Mouse (Mus musculus) testis, postnatal 10 days (tissue): ENCODE measurements around the gene Fkbp15.

ENCODE experiments used
- DNase-seq: peaks from one replicate; pipeline ENCODE4 v3.0.0; 2021; ENCODE audit warnings: low spot score

Fkbp15 gene

GRCm38 (mm10) chr4:62372410-62372809 is 12.1 kb upstream of the Fkbp15 start:
- DNase-seq: no peak

- DNase-seq: no peak
These were observed 8.7 kb upstream of the Fkbp15 start for GRCm38 (mm10) chr4:62369091-62369490.

DNA sequence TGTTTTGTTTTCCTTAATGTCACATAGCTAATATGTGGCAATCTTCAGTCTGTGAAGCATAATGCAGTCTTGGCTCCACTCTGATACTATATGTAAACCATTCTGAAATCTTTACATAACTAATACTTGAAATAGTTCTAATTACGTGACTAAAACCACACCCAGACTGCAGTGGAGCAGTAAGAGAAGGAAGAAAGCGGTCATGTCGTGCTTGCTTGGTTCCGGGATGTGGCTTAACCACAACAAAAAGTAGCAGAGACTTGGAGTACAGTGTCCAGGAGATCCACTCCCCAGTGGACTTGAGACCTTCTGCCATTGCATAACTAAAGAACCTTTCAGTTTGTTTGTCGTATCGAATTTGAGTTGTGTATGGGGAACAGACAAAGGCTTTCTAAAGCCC is 7.2 kb upstream of the Fkbp15 start:
- DNase-seq: no peak

GRCm38 (mm10) chr4:62366291-62366690 is 5.9 kb upstream of the Fkbp15 start:
- no peak for DNase-seq

GRCm38 (mm10) chr4:62364299-62364698 is 4.0 kb upstream of the Fkbp15 start:
- DNase-seq: no peak

DNA sequence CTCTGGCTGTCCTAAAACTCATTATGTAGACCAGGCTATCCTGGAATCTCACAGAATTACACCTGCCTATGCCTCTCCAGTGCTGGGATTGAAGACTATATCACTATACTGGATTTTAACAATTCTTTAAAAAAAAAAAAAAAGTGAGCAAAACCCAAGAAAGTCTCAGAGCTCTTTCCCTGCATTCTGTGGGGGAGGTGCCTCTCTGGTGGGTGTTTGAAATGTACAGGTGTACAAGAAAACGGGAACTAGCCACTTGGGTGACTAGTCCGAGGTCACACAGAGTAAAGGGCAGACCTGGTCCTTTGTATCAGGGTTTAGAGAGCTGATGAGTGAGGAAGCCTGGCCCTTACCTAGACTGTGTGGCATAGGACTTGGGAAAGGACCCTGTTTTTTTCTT is 2.1 kb upstream of the Fkbp15 start:
- DNase-seq: no peak

DNA sequence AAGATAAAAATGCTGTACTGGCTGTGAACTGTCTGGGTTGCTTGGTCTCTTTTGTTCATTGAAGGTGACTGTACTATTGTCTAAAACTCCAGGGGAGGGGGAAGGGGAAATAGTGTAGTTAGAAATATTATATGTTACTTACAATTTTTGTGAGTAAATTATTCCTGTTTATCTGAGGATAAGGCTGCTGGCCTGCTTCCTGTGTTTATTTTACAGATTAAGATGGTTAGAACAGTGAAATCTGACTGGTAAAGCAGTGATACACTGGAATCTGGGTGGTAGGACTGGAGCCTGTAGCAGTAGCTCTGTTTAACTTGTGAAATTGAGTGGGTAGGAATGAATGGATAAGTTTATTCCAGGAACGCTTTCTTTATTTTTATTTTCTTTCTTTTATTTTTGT is 1.6 kb upstream of the Fkbp15 start:
- DNase-seq: no peak

GRCm38 (mm10) chr4:62361571-62361970 is 1.2 kb upstream of the Fkbp15 start:
- DNase-seq: no peak

- DNase-seq: no peak
These were observed 582 bp upstream of the Fkbp15 start for GRCm38 (mm10) chr4:62360805-62361455.

GRCm38 (mm10) chr4:62359256-62359775 is 1.0 kb downstream of the Fkbp15 start:
- DNase-seq: no peak

DNA sequence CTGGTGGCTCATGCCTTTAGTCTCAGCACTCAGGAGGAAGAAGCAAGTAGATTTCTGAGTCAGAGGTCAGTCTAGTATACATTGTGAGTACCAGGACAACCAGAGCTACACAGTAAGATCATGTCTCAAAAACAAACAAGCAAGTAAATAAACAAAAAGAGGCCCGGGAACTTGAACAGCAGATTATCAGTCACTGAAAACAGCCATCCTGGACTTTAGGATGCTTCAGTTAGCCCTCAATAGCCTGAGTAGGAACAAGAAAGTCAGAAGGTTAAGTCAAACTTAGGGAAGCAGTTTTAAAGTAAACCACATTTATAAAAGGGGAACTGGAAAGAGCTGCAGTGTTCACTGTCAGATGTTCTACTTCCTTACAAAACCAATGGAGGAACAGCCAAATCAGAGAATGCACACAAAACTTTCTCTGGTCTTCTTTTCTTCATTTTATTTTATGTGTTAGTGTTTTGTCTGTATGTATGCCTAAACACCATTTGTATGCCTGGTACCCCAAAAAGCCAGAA is 2.7 kb downstream of the Fkbp15 start:
- no peak for DNase-seq

- DNase-seq: no peak
These were observed 11.0 kb downstream of the Fkbp15 start for GRCm38 (mm10) chr4:62349371-62349770.

DNA sequence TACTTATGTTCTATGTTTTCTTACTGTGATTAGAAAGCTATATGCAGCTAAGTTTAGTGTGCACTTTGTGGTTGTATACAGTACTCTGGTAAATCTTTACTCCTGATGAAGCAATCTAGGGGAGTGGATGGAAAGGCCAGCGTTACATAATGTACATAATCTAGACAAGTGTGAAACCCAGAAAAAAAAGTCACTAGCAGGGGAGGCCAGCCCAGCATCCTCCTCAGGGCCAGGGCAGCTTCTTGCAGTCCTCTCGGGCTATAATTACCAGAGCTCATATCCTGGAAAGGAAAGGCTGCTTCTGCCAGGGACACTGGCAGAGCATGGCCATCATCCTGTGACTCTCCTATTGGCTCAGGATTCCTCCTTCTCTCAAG is 12.0 kb downstream of the Fkbp15 start:
- no peak for DNase-seq

GRCm38 (mm10) chr4:62347605-62348328 is 12.6 kb downstream of the Fkbp15 start:
- DNase-seq: no peak

- DNase-seq: no peak
These were observed 14.5 kb downstream of the Fkbp15 start for GRCm38 (mm10) chr4:62345827-62346226.

- DNase-seq: no peak
These were observed 16.3 kb downstream of the Fkbp15 start for GRCm38 (mm10) chr4:62344000-62344399.

DNA sequence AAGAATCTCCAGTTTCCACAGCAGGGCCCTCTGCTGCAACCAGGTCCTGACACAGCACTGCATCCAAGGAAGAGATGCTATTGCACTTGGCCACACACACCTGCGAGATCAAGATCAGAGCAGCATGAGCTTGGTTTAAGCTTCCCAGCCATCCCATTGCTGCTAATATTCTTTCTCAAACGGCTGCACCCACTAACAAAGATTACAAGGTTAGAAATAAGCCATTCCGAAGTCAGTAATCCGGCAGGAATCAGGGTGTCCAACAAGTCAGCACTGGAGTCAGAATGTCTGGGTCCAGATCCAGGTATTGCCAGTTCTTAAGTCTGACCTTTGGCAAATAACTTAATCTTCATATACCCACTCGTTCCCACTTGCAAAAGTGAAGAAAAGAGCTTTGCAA is 21.8 kb downstream of the Fkbp15 start:
- no peak for DNase-seq

DNA sequence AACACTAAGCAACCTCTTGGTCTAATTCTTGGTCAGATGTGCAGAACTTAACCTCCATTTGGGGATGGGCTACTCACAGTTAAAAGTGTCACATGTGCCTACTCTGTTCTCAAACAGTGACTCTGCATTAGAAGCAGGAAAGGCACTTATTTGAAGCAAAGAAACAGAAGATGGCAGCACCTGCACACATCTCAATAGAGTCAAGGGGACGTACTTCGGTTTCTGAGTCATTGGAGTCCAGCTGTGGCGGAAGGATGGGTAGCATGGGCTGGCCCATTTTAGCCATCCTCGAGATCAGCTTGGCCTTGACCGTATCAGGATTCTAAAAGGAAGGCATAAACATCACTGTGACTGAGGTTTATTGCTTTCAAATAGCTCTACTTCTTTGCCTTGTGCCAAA is 28.4 kb downstream of the Fkbp15 start:
- DNase-seq: no peak

DNA sequence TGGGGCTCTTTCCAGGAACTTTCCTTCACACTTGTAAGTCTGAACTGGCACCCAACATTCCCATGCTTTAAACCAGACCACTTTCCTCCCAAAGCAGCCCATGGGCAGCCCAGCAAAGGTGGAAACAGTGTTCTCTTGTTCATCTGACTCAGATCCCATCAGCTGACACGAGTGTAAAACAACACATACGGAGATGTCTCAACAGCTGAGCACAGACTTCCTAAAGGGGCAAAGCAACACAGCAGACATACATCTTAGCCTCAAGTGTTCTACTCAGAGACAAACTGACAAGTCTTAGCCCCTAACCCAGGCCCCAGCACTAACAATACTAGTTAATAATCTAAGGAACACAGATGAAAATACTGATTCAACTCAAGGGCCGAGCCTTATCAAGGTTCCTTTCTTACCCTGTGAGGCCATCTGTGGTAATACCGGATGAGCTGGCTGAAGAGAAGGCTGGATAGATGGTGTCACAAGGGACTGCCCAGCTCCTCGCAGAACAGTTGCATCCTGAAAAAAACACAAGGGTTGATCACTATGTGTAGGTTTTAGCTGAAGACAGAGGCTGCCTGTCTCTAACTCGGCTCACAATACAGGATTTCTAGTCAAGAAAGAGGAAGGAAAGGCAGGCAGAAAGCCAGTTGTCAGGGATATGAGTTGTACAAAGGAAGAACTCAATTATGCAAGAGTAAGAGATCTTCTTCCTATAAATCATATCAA is 31.2 kb downstream of the Fkbp15 start:
- DNase-seq: no peak

DNA sequence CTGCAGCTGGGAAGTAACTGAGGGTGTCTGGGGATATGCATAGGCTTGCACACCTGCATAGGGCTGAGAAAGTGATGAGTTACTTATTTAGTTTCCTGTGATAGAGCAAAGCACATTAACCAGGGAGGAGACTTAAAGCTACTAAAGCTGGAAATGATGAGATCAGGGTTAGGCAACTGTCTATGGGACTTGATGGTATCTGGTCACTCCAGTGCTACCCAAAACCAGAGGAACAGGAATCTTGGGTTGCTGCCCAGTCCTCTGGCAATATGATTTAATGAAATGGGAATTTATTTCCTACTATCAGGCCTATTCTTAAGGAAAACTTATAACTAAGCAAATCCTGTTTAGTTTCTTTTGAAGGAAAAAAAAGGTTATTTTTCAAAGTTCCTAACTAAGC is 34.2 kb downstream of the Fkbp15 start:
- no peak for DNase-seq

GRCm38 (mm10) chr4:62322684-62323083 is 37.7 kb downstream of the Fkbp15 start:
- no peak for DNase-seq

DNA sequence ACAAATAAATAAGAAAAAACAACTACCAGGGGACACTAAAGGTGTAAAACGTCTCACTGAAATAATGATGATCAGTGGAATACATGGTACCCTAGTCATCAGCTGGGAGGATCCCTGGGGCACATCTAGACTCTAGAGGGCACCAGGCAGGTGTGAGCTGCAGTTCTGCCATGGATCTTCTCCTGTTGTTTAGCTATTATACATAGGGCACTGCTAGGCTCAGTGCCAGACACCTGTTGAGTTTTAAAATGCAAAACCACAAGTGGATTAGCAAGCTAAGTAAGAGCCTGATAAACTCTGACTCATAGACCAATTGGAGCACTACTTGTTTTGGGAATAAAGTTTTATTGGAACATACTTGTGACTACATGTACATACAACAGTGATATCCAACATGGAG is 42.1 kb downstream of the Fkbp15 start:
- no peak for DNase-seq

- no peak for DNase-seq
These were observed 43.9 kb downstream of the Fkbp15 start for GRCm38 (mm10) chr4:62316456-62316855.
